Mouse (Mus musculus): ENCODE results near the gene Ssbp3. TPM values are rescaled to one million over a fixed set of nuclear protein-coding genes. Genes with fewer than 3 reads are reported as not detected.

Gene Ssbp3
- polyA plus RNA-seq, 1 experiment from 2014 or later = 106 TPM

DNA sequence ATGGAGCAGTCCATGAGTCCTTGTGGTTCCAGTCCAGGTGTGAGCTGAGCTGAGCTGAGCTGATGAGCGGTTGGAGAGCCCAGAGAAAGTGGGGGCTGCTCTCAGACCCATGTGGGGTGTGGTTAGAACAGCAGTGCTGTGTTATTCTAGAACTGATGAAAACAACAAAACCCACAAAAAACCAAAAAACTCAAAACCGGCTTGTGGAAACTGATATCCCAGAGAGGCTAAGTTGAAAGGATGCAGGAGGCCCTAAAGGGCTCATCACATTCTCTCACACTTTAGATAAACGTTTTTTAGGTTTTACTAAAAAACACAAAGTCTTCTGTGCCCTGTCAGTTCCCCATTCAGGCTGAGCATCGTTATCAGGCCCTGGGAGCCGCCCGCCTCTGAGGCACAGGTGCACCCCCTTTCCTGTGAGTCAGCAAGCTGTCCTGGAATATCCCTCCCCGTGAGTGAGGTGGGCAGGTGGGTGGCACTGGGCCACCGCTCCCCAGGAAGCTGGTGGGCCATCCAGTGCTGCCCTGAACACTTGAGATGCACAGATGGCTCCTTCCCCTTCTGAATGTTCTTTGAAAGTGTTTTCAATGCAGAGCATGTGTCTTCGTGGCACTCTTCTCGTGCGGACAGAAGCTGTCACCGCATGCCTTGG, 24.6 kb downstream of the Ssbp3 start:
- DNase-seq (ENCODE audit: low spot score) = peak; percentile 67

DNA sequence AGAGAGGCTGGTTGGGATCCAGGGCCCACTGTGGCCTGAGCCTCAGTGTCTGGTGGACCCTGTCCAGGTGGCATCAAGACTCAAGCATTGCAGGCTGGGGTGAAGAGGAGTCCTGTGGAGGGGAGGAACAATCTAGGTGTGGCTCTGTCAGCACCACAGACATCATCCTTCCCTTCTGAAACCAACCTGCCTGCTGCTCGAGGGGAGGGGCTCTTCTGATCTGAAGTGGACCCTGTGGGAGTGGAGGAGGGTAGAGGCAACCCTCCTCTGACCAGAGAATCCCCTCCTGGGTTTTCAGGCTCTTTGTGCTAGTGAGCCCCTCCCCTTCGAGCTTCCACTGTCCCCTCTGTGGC, 25.1 kb downstream of the Ssbp3 start:
- no peak for DNase-seq (ENCODE audit: low spot score)

DNA sequence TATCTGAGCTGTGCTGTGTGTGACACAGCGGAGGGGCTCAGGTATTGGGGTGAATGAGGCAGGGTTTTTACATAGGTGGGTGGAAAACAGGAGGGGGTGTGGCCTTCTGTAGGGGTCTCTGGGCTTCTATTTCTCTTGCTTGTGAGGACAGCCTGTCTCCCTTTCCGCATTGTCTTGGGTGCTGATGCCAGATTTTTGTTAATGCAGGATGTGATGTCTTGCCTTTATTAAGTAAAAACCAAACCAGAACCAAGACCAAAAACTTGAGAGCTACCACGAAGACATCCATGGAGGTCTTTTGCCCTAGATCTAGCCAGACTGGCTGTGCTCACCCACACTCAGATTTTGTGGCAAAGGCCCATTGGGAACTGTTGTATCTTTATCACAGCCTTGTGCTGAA, 25.5 kb downstream of the Ssbp3 start:
- no peak for DNase-seq (ENCODE audit: low spot score)

DNA sequence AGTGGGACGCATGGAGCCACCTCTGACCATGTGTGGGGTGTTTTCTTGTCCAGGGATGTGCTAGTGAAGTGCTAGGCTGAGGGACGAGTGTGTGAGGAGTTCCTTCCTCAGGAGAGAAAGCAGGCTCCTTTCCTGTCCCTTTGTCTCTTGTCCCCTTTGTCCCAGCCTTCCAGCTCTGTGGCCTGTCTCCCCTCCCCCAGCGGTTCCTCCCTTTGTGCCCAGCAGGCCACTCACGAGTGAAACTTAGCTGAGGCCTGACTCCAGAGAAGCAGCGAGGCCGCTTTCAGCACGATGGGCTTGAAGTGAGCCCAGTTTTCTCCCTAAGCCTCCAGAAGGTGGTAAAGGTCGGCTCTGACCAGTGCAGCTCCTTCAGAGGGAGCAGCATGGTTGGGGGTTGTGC, 26.2 kb downstream of the Ssbp3 start:
- no peak for DNase-seq (ENCODE audit: low spot score)

DNA sequence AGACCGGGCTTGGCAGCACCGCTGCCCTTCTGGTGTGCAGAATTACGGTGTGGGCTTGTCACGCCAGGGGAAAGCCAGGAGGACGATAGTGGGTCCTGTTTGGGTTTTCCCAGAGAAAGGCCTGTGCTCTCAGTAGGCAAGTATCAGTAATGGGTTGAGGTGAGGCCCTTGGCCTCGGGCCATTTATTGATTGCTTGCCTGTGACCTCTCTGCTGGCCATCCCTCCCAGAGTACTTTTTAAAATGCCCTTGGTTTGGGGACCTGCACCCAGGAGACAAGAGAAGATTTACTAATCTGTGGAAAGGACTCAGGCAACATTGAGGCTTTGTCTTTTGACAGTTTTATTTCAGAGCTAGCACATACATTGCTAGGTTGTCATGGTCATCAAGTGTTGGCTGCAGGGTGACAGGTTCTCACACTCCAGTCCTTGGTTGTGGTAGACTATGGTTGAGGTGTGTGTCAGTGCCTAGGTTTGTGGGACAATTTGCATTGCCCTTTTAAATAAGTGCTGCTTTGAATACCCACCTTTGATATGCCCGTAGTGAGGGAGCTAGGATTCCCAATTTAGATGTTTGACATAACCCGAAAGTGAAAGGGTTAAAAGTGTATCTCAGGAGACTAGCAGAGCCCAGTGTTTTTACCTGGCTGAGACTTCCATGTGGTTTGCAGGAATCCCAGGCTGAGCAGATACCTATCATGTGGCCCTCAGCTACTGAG, 28.2 kb downstream of the Ssbp3 start:
- DNase-seq (ENCODE audit: low spot score) = no peak

DNA sequence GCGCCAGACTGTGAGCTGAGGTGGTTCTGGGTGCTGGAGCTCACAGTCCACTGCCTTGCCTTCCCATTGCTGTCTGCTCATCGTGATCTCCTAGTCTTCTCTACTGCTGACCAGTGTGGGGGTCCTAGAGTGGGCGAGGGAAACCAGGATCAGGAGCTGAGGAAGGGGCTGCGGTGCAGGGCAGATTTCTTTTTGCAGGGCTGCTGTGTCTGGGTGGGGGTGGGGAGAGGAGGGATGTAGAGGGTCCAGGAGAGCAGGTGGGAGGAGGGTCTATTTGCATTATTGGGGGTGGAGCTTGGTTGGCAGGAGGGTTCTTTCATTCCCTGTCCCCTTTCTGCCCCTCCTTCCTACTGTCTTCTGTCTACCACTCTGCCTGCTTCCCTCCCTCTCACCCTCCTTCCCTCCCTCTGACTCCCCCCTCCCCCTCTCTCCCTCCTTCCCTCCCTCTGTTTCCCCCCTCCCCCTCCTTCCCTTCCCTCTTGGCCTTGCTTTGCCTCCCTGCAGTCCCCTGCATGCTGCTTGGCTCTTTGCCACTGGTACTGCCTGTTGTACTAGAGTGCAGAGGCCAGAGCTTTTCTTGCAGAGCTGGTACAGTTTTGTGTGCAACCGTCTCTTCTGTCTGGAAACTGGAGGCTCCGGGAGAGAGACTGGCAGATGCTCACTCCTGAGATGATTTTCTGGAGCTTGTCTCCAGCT, 28.9 kb downstream of the Ssbp3 start:
- DNase-seq (ENCODE audit: low spot score) = no peak

DNA sequence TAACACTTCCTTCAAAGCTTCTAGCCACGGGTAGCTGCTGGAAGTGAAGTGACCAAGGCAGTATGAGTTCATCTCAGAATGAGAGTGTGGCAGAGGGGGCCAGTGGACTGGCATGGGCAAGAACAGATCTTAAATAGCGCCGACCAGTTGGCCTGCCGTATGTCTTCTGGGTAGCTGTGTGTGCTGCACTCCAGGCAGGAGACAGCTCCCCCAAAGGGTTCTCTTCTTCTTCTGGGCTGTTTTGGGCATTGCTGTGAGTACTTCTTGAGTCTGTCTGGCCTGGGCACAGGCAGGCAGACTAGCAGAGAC, 29.4 kb downstream of the Ssbp3 start:
- no peak for DNase-seq (ENCODE audit: low spot score)

DNA sequence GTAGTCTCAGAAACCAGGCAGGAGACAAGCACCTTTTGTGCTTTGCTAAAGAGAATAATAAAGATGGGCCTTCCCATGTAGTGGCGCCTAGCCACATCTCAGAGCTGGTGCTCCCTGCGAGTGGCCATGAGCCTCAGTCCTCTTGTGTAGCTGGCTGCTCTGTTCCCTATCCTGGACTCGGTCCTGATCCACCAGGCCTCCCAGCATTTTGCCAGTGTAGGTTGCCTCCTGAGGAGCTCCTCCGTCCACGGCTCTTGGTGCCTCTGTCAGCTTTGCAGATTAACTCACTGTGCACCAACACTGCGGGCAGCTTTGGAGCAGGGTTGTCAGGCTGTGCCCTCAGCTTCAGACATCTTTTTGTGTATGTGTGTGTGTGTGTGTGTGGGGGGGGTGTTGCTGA, 30.4 kb downstream of the Ssbp3 start:
- no peak for DNase-seq (ENCODE audit: low spot score)

DNA sequence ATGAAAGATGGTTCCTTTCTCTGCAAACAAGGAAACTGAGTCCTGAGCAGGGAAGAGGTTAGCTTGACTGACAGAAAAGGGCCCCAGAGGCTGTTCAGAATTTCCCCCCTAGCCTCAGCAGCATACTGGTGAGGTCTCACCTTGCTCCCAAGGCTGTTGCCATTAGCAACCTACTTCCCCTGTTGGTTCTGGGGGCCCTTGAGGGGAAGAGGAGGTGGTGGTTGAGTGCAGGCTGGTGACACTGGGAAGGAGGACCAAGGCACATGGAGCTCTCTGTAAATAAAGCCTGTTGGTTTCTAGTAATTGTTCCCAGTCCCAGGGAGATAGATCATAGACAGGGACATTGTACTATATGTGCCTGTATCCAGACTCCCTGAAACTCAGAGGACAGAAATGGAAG, 31.0 kb downstream of the Ssbp3 start:
- peak; percentile 76 for DNase-seq (ENCODE audit: low spot score)

DNA sequence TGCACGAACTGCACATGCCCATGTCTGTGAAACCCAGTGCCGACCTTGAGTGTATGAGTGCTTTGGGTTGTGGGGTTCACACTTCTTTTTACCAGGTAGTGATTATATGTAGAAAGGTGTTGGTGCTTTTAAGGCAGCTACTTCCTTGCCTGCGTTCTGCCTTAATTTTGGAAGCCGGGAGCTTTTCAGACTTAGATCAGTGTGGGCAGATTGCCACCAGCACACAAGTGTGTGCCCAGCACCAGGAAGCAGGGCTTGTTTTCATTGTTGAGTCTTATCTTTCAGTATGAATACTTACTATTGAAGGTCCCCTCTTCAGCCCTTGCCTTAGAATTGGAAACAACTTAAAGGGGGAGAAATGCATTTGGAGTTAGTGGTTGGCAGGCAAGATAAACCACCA, 32.0 kb downstream of the Ssbp3 start:
- no peak for DNase-seq (ENCODE audit: low spot score)

DNA sequence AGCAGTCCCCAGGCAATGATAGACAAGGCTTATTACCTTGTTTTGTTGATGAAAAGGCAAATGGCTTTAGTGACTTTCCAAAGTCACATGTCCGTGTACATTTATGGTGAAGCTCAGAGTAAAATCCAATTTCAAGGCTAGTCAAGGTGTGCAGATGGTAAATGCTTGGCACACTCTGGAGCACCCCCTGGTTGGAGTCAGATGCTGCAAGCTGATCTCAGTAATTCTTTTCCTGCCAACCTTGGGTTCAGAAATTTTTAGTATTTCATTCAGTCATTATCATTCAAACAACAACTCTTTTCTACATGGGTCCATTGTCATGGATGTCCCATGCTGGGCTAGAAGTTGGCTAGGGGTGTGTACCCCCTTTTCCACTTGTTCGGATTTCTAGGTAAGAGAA, 33.1 kb downstream of the Ssbp3 start:
- no peak for DNase-seq (ENCODE audit: low spot score)

DNA sequence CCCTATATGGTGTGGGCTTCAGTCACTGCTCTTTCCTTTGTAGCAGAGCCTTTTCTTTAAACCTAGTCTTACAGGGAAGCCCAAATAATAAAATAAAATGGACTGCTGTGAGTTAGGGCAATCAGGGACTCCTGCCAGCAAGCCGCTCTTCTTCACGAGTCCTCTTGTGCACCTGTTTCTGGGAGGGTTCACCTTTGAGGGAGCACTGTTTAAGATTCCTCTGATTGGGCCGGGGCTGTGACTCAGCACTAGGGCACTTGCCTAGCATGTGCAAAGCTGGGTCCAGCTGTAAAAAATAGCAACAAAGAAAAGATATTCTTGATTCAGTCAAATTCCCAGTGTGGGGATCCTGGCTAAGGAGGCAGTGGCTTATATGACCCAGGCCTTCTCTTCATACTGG, 34.4 kb downstream of the Ssbp3 start:
- no peak for DNase-seq (ENCODE audit: low spot score)

DNA sequence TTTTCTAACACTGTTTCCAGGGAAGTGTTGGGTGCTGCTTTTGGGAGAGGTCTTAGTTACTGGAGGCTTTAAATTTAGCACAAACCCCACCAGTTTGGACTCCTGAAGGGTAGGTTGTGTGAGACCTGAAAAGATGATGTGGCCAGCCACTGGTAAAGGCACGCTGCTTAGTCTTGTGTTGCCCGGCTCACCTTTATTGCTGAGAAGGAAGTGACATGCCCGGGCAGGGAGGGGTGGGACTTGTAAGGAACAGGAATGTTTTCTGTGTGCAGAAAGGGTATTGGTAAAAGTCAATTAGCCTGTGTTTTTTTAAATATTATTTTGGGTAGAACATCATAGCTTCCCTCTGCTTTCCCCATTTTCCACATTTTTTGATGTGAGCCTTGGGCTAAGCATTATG, 37.2 kb downstream of the Ssbp3 start:
- no peak for DNase-seq (ENCODE audit: low spot score)

DNA sequence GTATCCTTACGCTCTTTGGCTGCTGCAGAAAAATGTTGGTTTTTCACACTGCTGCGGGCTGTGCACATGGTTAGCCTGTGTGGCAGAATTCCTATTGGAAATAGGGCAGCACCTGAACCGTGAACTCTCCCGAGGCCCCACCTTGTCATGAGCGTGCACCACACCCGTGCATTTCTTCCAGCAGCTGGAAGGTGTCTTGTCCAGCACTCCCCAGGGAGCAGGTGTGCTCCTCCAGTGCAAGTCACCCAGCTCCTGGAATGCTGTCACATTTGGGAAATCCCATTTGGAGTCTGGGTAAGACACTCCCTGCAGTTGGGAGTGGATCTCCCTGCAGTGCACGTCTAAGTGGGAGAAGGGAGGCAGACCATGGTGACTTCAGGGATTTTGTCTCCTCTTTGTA, 38.0 kb downstream of the Ssbp3 start:
- DNase-seq (ENCODE audit: low spot score) = no peak

DNA sequence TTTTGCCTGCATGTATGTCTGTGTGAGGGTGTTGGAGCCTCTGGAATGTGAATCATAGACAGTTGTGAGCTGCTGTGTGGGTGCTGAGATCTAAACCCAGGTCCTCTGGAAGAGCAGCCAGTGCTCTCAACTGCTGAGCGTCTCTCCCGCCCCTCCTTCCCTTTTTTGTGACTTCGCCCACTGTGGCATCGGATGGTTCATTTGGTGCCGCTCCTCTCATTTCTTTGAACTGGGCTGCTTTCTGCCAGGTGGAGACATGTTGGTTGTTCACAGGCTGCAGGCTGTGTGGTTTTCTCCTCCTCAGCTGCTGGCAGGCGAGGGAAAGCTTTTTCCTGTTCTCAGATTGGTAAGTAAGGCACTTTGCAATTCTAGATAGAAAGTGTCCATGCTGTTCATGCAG, 38.7 kb downstream of the Ssbp3 start:
- DNase-seq (ENCODE audit: low spot score) = peak; percentile 71

DNA sequence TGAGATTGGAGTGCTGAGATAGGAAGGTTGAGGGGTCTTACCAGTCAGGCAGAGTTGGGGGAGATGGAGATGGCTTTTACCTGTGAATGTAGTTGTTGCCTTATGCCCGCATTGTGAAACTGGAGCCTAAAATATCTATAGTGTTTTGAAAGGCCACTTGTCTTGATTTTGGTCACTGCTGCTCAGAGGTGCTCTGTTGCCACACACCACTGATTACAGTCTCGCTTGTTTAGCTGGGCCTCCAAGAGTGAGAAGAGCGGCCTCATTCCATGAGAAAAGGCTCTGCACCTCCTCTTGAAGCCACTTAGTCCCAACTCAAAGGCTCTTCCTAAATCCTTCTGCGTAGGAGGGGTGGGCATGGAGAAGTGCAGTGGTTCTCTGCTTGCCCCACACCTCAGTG, 40.3 kb downstream of the Ssbp3 start:
- no peak for DNase-seq (ENCODE audit: low spot score)

DNA sequence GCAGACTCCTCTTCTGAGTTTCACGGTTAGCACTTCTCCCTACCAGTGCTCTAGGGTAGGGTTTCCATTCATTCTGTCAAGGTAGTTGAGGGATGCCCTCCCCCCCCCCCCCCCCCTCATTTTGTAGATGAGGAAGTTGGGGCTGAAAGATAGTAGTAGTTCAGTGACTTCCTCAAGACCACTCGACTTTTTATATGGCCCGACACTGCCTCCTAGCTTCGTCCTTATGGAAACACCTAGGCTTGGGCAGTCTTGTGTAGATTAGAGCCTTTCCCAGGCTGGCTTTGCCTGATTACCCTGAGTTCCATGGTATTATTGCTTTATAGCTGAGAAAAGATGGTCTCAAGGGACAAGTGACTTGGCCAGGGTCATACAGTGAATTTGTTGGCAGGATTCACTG, 41.0 kb downstream of the Ssbp3 start:
- DNase-seq (ENCODE audit: low spot score) = peak; percentile 59

DNA sequence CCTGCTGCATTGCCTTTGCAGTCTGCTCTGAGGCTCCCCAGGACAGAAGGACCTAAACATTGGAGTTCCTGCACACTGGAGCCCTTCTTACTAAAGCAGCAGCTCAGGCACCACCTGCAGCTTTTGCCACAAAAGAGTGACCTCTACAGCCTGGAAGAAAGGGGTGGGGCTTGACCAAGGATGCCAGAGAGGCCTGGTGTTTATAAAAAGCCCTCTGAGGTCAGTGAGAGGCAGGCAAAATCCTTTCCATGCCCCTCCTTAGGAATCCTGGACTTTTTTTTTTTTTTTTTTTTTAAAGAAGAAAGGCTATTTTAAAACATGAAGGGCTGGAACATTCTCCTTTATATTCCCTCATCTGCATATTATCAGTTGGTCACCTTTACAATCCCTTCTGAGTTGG, 42.7 kb downstream of the Ssbp3 start:
- no peak for DNase-seq (ENCODE audit: low spot score)

DNA sequence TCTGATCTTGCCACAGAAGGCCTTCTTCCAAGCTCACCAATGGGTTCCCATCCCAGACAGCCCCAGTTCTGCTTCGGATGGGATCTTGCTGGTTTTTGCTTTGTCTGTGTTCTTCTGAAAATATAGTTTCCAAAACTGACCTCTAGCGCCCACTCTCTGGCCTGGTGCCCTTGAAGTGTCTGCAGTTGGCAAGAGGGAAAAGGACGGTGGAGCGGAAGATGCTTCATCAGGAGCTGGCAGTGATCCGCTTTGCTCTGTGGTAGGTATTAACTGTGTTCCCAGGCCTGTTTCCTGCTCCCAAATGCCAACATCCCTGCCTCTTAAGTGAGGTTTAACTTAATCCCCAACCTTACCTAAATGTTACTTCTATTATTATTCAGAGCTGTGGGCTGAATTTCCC, 43.3 kb downstream of the Ssbp3 start:
- no peak for DNase-seq (ENCODE audit: low spot score)

DNA sequence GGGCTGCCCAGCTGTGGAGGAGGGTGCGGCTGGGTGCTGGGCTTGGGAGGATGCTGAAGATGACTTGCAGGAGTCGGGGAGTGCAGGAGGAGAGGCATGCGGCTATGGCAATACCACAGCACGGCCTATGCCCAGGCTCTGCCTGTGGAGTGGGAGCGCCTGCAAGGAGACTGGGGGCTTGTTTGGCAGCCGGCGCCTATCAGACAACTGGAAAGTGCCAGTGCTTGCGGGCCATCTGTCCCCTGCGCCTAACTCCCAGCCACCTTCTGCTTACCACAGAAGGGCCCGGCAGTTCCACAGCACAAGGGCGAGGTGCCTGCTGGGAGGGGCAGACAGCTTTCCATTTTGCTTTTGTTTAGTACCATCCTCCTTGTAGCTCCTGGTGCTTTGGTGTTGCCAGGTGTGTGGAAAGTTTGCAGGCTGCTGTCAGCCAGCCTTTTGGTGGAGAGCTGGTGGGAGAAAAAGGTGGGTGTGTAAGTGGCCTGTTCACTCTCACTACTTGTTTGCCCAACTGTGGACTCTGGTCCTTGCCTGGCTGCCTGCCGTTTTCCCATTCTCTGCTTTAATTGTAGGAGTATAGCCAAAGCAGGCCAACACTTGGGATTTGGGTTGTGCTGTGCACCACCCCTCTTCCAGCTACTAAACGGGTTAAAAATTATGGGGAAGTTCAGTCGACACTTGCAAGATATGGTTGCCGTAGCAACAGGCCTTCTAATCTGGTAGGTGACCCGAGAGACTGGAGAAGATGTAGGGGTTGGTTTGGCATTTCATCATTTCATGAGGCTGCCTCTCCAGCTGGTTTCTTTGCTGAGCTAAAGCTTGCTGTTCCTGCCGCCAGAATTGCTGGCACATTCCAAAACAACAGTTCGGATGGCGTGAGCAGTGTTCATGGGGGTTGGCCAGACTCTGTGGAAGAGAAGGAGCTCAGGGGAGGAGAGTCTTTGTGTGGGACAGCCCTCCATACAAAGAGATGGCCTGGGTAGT, 45.5 kb downstream of the Ssbp3 start:
- DNase-seq (ENCODE audit: low spot score) = peak; percentile 45

DNA sequence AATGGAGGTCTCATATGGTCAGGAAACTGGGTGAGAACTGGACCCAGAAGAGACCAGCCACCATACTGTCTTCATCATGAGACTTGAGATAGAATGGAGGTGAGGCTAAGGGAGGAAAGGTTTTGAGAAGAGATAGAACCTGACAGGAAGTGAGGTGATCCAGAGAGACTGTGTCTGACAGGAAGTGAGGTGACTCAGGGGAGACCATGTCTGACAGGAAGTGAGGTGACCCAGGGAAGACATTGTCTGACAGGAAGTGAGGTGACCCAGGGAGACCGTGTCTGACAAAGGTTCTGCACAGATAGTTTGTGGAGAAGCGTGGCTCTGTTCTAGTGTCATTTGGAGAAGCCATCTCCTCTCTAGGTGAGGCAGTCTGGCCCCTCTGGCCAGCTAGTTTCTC, 47.6 kb downstream of the Ssbp3 start:
- DNase-seq (ENCODE audit: low spot score) = peak; percentile 70

DNA sequence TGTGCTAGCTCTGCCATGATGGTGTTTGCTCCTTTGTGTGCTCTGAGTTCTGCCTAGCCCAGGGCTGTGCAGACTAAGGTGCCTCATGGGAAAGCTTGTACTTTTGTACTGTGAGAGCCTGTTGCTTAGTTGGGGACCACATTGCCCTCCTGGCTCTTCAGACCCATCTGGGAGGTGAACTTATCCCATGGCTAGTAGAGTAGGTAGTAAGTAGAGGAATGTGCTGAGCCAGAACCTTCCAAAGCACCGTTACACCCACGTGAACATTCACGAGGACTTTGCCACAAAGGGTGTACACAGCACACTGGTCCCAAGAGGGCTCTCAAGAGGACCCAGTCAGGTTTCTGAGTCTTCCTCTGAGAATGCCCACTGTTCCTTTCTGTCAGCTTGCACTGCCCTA, 48.1 kb downstream of the Ssbp3 start:
- DNase-seq (ENCODE audit: low spot score) = no peak

Measured in thymus, postnatal 0 days (tissue).